Mouse (Mus musculus) adrenal gland, postnatal 25 days (tissue): ENCODE measurements around the gene Podxl2. TPM values are rescaled to one million over a fixed set of nuclear protein-coding genes. Genes with fewer than 3 reads are reported as not detected.

Experiments used
- DNase-seq: peaks from one replicate; pipeline ENCODE4 v3.0.0; 2021; ENCODE audit warnings: mixed read lengths
- total RNA-seq: library from RNA; stranded (reverse); gene quantifications from 2 replicates; pipeline ENCODE4 v1.2.3, GENCODE M21; 2021

The Podxl2 gene
- total RNA-seq, 1 experiment from 2014 or later: 33.5 TPM

DNA sequence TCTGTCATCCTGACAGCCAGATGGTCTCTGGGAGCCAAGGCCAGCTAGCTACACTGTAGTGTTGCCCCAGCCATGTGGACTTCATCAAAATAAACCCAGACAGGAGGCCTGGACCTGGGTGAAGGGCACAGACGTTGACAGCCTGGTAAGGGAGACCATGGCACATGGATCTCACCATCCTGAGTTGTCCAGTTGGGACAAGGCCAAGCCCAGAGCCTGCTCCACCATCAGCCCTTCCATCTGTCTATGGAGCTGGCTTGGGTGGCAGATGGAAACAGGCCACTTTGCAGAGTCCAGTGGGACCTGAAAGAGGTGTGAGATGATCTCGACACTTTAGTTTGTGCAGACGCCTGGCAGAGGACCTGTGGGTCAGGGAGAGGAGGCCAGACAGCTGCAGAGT is 74.1 kb downstream of the Podxl2 start:
- no peak for DNase-seq

DNA sequence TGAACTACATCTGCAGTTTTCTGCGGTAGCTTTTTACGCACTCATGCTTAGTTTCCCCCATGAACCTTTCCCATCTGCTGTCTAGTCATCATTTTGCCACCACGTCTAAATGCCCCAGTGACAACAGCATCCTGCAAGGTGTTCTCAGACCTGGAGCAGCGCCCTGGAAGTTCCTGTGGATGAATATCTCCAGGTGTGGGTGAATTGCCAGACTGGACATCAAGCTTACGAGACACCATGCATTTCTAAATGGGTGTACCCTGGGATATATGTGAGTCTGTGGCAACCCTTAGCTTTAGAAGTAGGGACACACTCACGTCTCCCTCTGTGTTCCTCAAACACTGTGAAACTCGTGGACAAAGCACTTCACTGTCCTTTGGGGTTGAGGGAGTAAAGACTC is 74.7 kb downstream of the Podxl2 start:
- no peak for DNase-seq

DNA sequence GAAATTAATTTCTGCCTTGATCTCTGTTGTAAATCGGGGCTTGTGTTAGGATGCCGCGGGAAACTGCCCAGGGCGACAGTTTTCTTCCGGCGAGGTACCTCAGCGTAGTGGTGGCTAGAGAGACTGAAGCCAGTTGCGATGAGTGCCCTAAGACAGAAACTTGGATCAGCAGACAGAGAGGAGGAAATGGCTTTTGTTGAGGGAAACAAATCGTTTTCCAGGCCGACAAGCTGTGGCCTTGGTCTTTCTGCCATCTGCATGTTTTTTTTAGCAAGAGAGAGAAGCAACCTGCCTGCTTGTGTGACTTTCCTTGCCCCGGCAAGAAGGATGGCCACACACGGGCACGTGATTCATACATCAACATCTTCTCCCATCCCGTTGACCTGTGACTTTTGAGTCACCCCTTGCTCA is 80.3 kb downstream of the Podxl2 start:
- DNase-seq: no peak

DNA sequence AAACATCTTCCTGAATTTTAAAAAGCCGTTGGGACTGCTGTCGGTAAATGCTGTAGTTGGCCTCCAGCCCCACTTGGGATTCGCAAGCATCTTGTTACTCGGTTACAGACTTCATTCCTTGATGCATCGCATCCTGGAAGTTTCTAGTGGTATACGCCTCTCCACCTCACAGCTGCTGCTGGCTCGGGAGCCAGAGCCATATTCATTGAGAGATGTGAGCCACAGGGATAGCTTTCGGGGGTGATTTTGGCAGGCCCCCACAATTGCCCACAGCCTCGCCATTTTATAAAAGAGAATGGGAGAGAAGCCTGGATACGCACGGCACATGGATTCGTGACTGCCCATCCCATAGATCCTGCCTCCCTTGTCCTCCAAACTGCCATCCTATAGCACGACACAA is 81.0 kb downstream of the Podxl2 start:
- DNase-seq: no peak

DNA sequence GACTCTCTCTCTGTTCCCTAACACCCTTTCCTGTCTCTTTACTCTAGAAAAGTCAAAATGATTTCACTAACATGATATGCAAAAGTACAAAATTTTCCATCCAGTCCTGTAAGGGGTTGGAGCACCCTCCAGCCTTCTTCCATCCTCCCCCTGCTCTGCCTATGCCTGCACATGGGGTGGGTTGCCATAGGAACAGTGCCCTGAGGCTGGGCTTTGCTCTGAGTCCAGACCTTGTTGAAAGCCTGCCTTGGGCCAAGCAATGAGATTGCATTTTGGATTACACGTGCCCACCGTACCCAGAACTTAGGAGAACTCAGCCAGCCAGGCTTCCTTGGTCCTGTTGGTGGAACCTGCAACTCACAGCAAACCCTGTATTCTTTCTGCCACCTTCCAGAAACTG is 81.6 kb downstream of the Podxl2 start:
- peak; percentile 46 for DNase-seq

Other genes starting within 250 kb of the Podxl2 start
- gene Kbtbd12, start 237.1 kb downstream of the Podxl2 start, total RNA-seq: 0.36 and 1.3 TPM in 2 replicates
- gene Mgll, start 150.6 kb downstream of the Podxl2 start, total RNA-seq: 164 and 179 TPM in 2 replicates
- gene Abtb1, start 33.1 kb downstream of the Podxl2 start, total RNA-seq: 40.6 and 43.0 TPM in 2 replicates
- 48.6 and 50.9 TPM in 2 replicates for gene Mcm2, start 23.7 kb upstream of the Podxl2 start, total RNA-seq
- gene Tpra1, start 27.2 kb upstream of the Podxl2 start, total RNA-seq: 127 and 136 TPM in 2 replicates